ENCODE assay signal across 8 mouse cellular contexts in genomic region chr11:114040391-114041035, GRCm38 (mm10). TPM values are rescaled to one million over a fixed set of nuclear protein-coding genes. Genes with fewer than 3 reads are reported as not detected.
DNase-seq lines count a peak whose midpoint lies in the region; ATAC-seq and TF ChIP-seq lines count a peak whose summit lies in the region.

No protein-coding gene starts in this region.

- DNase-seq in kidney, adult 9 months = no peak
- DNase-seq in cerebellum, postnatal 36 days = peak; percentile 21 to 47
- DNase-seq in limb, embryonic 14.5 days (ENCODE audit: low spot score) = peak; percentile 61
- no peak for DNase-seq in spleen, postnatal 14 days (ENCODE audit: low spot score in 2 of 2)
- no peak for DNase-seq in ovary, postnatal 36 days (ENCODE audit: low spot score)

- H3K27me3 ChIP-seq in kidney, embryonic 14.5 days (ENCODE audit: control insufficient read depth, insufficient read depth, low read length) = no peaks in the 10 kb centered on the region
- no peaks in the 10 kb centered on the region for H3K27me3 ChIP-seq in heart, embryonic 13.5 days (replicated peaks)
- no peaks in the 10 kb centered on the region for H3K27me3 ChIP-seq in limb, embryonic 14.5 days (ENCODE audit: control insufficient read depth, insufficient read depth, low read length)
- H3K27me3 ChIP-seq in stomach, embryonic 16.5 days (ENCODE audit: control insufficient read depth, insufficient read depth, low read length) = no peaks in the 10 kb centered on the region

- no peak overlapping the region for H3K4me3 ChIP-seq in kidney, embryonic 14.5 days (ENCODE audit: low read length)
- H3K4me3 ChIP-seq in heart, embryonic 13.5 days = no peak overlapping the region; the same call in 1 of the 2 replicates
- no peak overlapping the region for H3K4me3 ChIP-seq in limb, embryonic 14.5 days (replicated peaks; ENCODE audit: low read length)
- H3K4me3 ChIP-seq in stomach, embryonic 16.5 days (replicated peaks; ENCODE audit: low read length) = no peak overlapping the region

- H3K9me3 ChIP-seq in kidney, embryonic 14.5 days (ENCODE audit: control insufficient read depth, low read length) = no peaks in the 10 kb centered on the region
- H3K9me3 ChIP-seq in heart, embryonic 13.5 days = no peaks in the 10 kb centered on the region
- no peaks in the 10 kb centered on the region for H3K9me3 ChIP-seq in limb, embryonic 14.5 days (ENCODE audit: control insufficient read depth, low read length)
- H3K9me3 ChIP-seq in stomach, embryonic 16.5 days (replicated peaks; ENCODE audit: control insufficient read depth, low read length) = no peaks in the 10 kb centered on the region

- peak; percentile 59 for ATAC-seq in kidney, embryonic 14.5 days (ENCODE audit: low FRiP score, low TSS enrichment)
- peak; percentile 45; the same call in 1 of the 2 replicates for ATAC-seq in heart, embryonic 13.5 days (ENCODE audit: extremely low read depth, insufficient number of reproducible peaks, low FRiP score, low TSS enrichment)
- peak; percentile 56 for ATAC-seq in limb, embryonic 14.5 days (ENCODE audit: low FRiP score, low read depth)
- peak; percentile 60 for ATAC-seq in stomach, embryonic 16.5 days (ENCODE audit: insufficient read depth, low FRiP score)

- no peak for TF ChIP-seq POLR2A in limb, embryonic 14.5 days (IDR thresholded peaks at IDR 0.05; ENCODE audit: borderline replicate concordance, extremely low read depth, insufficient read depth, insufficient read length)

- no peak overlapping the region for H3K4me2 ChIP-seq in kidney, embryonic 14.5 days (replicated peaks; ENCODE audit: low read depth, low read length)
- H3K4me2 ChIP-seq in heart, embryonic 13.5 days = peak overlapping the region; percentile 50
- no peak overlapping the region for H3K4me2 ChIP-seq in limb, embryonic 14.5 days (replicated peaks; ENCODE audit: low read depth, low read length, severe bottlenecking)
- H3K4me2 ChIP-seq in stomach, embryonic 16.5 days (ENCODE audit: low read depth, low read length) = 0 out of 2 replicates have a peak overlapping the region, but pooled peaks have one; percentile 3

- H3K36me3 ChIP-seq in kidney, embryonic 14.5 days (ENCODE audit: control insufficient read depth, insufficient read depth, low read length) = no peaks in the 10 kb centered on the region
- no peaks in the 10 kb centered on the region for H3K36me3 ChIP-seq in heart, embryonic 13.5 days
- H3K36me3 ChIP-seq in limb, embryonic 14.5 days (ENCODE audit: control insufficient read depth, insufficient read depth, low read length) = no peaks in the 10 kb centered on the region
- no peaks in the 10 kb centered on the region for H3K36me3 ChIP-seq in stomach, embryonic 16.5 days (ENCODE audit: control insufficient read depth, insufficient read depth, low read length)

- peak overlapping the region; percentile 69 for H3K27ac ChIP-seq in kidney, embryonic 14.5 days (ENCODE audit: low read depth, low read length)
- H3K27ac ChIP-seq in heart, embryonic 13.5 days (replicated peaks) = peak overlapping the region; percentile 91
- no peak overlapping the region for H3K27ac ChIP-seq in limb, embryonic 14.5 days (replicated peaks; ENCODE audit: low read depth, low read length)
- H3K27ac ChIP-seq in stomach, embryonic 16.5 days (ENCODE audit: low read length) = peak overlapping the region; percentile 12; the same call in 1 of the 2 replicates

- 9% methylated on average over 10 of the region's 10 CpGs for WGBS in kidney, embryonic 14.5 days
- WGBS in heart, embryonic 13.5 days = 6% methylated on average over 10 of the region's 10 CpGs
- WGBS in limb, embryonic 14.5 days = 17% methylated on average over 10 of the region's 10 CpGs
- 12% methylated on average over 10 of the region's 10 CpGs for WGBS in stomach, embryonic 16.5 days

- peaks cover 23% of the 10 kb centered on the region for H3K4me1 ChIP-seq in kidney, embryonic 14.5 days (ENCODE audit: control insufficient read depth, insufficient read depth, low read length)
- H3K4me1 ChIP-seq in heart, embryonic 13.5 days = peaks cover 63% of the 10 kb centered on the region
- peaks cover 5% of the 10 kb centered on the region; the same call in 1 of the 2 replicates for H3K4me1 ChIP-seq in limb, embryonic 14.5 days (ENCODE audit: control insufficient read depth, insufficient read depth, low read length)
- peaks cover 13% of the 10 kb centered on the region for H3K4me1 ChIP-seq in stomach, embryonic 16.5 days (ENCODE audit: control insufficient read depth, insufficient read depth, low read length)

- H3K9ac ChIP-seq in kidney, embryonic 14.5 days (ENCODE audit: low read depth, low read length) = no peak overlapping the region
- peak overlapping the region; percentile 66 for H3K9ac ChIP-seq in heart, embryonic 13.5 days
- H3K9ac ChIP-seq in limb, embryonic 14.5 days (ENCODE audit: low read depth, low read length, severe bottlenecking) = no peak overlapping the region
- peak overlapping the region; percentile 28; the same call in 1 of the 2 replicates for H3K9ac ChIP-seq in stomach, embryonic 16.5 days (ENCODE audit: low read length)

RNA-seq across cellular contexts. Expression of gene Sdk2, which starts 26.3 kb away (rescaled TPM):
- 3.7 and 4.2 TPM in 2 replicates for polyA plus RNA-seq in kidney, embryonic 14.5 days (2014; fragmentation: Nextera tagmentation; extraction: Ambion mirVana)
- polyA plus RNA-seq in heart, embryonic 13.5 days (2015; fragmentation: Nextera tagmentation; extraction: Ambion mirVana) = 1.9 and 2.5 TPM in 2 replicates
- 11.6 and 13.3 TPM in 2 replicates for polyA plus RNA-seq in limb, embryonic 14.5 days (2012; rRNA removed)
- polyA plus RNA-seq in limb, embryonic 14.5 days (2014; fragmentation: Nextera tagmentation; extraction: Ambion mirVana) = 7.4 and 8.0 TPM in 2 replicates
- 2.0 and 2.5 TPM in 2 replicates for polyA plus RNA-seq in stomach, embryonic 16.5 days (2015; fragmentation: Nextera tagmentation; extraction: Ambion mirVana)

Comparison
In these comparisons a context has a peak if more than half of its experiments do, and no peak if none do; other contexts are left out.
1. H3K4me2 ChIP-seq: peak in heart, embryonic 13.5 days (single experiment) and stomach, embryonic 16.5 days (single experiment); none in kidney, embryonic 14.5 days (single experiment) and limb, embryonic 14.5 days (single experiment).
2. H3K9ac ChIP-seq: peak in heart, embryonic 13.5 days (single experiment) and stomach, embryonic 16.5 days (single experiment); none in kidney, embryonic 14.5 days (single experiment) and limb, embryonic 14.5 days (single experiment).
3. DNase-seq: peak in cerebellum, postnatal 36 days (2 of 2) and limb, embryonic 14.5 days (single experiment); none in kidney, adult 9 months (single experiment), spleen, postnatal 14 days (0 of 2) and ovary, postnatal 36 days (single experiment).
4. Peak in every context shown above with its lines, with median percentiles within 50 percentile points of each other: ATAC-seq.